Mouse (Mus musculus): ENCODE results near the gene Itpripl2. TPM values are rescaled to one million over a fixed set of nuclear protein-coding genes. Genes with fewer than 3 reads are reported as not detected.

The Itpripl2 gene
- 1.0 and 1.1 TPM in 2 replicates for polyA plus RNA-seq (2014; fragmentation: Nextera tagmentation; extraction: Ambion mirVana)

DNA sequence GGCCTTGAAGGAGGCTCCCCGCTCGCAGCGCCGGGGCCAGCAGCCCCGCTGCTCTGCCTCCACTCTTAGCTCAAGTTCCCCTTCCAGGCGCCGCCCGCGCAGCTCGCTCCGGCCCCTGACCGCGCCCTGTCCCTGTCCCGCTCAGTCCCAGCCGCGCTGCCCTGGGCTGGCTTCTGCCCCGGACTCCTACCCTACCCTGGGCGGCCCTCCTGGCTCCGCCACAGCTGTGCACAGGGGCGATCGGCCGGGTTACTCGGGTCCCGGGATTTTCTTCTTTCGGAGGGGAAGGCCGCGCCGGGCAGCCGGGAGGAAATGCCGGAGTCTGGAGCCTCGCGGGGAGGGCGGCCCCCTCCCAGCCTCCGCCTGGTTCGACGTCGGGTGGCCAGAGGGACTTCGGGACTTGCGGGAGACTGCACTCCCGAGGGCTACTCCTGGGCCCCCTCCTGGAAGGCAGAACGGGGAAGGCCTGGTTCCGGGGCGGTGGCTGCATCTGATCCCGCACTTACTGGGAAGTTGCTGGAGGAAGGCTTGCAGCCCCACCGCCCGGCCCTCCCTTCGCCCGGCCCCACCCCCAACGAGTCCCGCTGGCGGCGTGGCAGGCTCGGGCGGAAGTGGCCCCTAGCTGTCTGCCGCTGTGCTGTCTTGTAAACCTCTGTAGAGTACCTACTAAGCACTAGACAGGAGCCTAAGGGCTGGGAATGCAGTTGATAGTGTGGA is at the start of gene Itpripl2:
Itpripl2 (minus strand) TSS at position 545 of the 717 bp plus-strand sequence.
- under 1% methylated on average over 54 of the region's 55 CpGs for WGBS
- H3K4me3 ChIP-seq (ENCODE audit: low read depth, low read length), result peak within 1 kb of the TSS; percentile 67

GRCm38 (mm10) chr7:118535076-118535475 is 43.3 kb upstream of the Itpripl2 start:
- H3K9me3 ChIP-seq (ENCODE audit: control insufficient read depth, low read length), result no peaks in the 10 kb centered on the region
- H3K4me1 ChIP-seq (replicated peaks; ENCODE audit: control insufficient read depth, insufficient read depth, low read length), result peaks cover 3% of the 10 kb centered on the region
- H3K27ac ChIP-seq (ENCODE audit: low read depth, low read length), result no peak overlapping the region
- H3K9ac ChIP-seq (ENCODE audit: low read depth, low read length), result no peak overlapping the region
- no peaks in the 10 kb centered on the region for H3K27me3 ChIP-seq (replicated peaks; ENCODE audit: control insufficient read depth, insufficient read depth, low read length)
- H3K36me3 ChIP-seq (ENCODE audit: control insufficient read depth, insufficient read depth, low read length), result no peaks in the 10 kb centered on the region
- H3K4me2 ChIP-seq, result no peak overlapping the region
- DNase-seq (ENCODE audit: low spot score), result no peak
- no peak overlapping the region for H3K4me3 ChIP-seq (ENCODE audit: low read depth, low read length)
- WGBS, result 85% methylated on average over 4 of the region's 4 CpGs
- no peak for ATAC-seq (replicated peaks; ENCODE audit: low FRiP score)

More for the DNA sequence above, at the start of gene Itpripl2:
- ATAC-seq (replicated peaks; ENCODE audit: low FRiP score) (peak; percentile 79), DNase-seq (ENCODE audit: low spot score) (peak; percentile 81)
- Histone ChIP-seq H3K27ac (ENCODE audit: low read depth, low read length) (peak within 1 kb of the TSS; percentile 65; the same call in 1 of the 2 replicates), H3K9me3 (ENCODE audit: control insufficient read depth, low read length) (no peaks in the 10 kb centered on the region), H3K4me2 (peak within 1 kb of the TSS; percentile 83), H3K36me3 (ENCODE audit: control insufficient read depth, insufficient read depth, low read length) (no peaks in the 10 kb centered on the region), H3K27me3 (replicated peaks; ENCODE audit: control insufficient read depth, insufficient read depth, low read length) (peaks cover 22% of the 10 kb centered on the region), H3K9ac (ENCODE audit: low read depth, low read length) (peak within 1 kb of the TSS; percentile 76), H3K4me1 (replicated peaks; ENCODE audit: control insufficient read depth, insufficient read depth, low read length) (peaks cover 10% of the 10 kb centered on the region)

DNA sequence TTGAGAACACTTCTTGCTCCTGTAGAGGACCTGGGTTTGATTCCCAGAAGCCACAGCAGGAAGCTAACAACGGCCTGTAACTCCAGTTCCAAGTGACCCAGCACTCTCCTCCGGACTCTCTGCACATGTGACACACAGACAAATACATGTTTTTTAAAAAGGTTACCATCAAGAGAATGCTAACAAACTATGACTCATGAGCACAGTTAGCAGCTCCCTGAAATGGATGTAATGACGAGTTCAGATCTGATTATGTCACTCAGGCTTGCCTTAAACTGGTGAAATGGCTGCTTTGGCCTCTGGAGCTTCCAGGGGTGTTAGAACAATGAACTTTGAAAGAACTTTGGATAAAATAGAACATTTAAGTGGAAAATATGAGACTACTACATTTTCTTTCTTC is 42.6 kb upstream of the Itpripl2 start:
- Histone ChIP-seq H3K4me3 (ENCODE audit: low read depth, low read length) (no peak overlapping the region), H3K27me3 (replicated peaks; ENCODE audit: control insufficient read depth, insufficient read depth, low read length) (no peaks in the 10 kb centered on the region), H3K9ac (ENCODE audit: low read depth, low read length) (no peak overlapping the region), H3K4me1 (replicated peaks; ENCODE audit: control insufficient read depth, insufficient read depth, low read length) (peaks cover 3% of the 10 kb centered on the region), H3K4me2 (no peak overlapping the region), H3K36me3 (ENCODE audit: control insufficient read depth, insufficient read depth, low read length) (no peaks in the 10 kb centered on the region), H3K27ac (ENCODE audit: low read depth, low read length) (no peak overlapping the region), H3K9me3 (ENCODE audit: control insufficient read depth, low read length) (no peaks in the 10 kb centered on the region)
- ATAC-seq (replicated peaks; ENCODE audit: low FRiP score) (no peak), DNase-seq (ENCODE audit: low spot score) (no peak)
- 65% methylated on average over 3 of the region's 3 CpGs for WGBS

DNA sequence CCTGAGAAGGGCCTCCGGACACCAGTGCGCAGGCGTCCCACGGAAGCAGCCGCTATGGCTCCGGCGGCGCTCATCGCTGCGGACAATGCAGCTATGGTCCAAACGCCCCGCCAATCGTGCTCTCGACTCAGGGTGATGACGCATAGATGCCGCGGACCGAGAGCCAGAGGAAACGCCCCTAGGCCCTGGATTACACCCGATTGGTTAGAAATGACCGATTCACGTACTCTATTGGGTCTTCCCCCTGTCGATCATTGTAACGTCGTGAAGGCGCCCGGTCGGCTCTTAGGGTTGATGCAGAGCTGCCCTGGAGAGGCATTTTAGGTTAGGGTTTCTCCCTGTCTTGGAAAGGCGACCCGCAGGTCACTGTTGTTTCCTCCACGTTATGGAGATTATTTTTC is 41.4 kb upstream of the Itpripl2 start, which contains the start of gene Coq7:
Coq7 (minus strand) TSS at position 179 of the 401 bp plus-strand sequence.
- H3K36me3 ChIP-seq (ENCODE audit: control insufficient read depth, insufficient read depth, low read length), result peaks cover 4% of the 10 kb centered on the region; the same call in 1 of the 2 replicates
- peaks cover 3% of the 10 kb centered on the region for H3K4me1 ChIP-seq (replicated peaks; ENCODE audit: control insufficient read depth, insufficient read depth, low read length)
- WGBS, result under 1% methylated on average over 31 of the region's 31 CpGs
- peak within 1 kb of the TSS; percentile 84 for H3K27ac ChIP-seq (ENCODE audit: low read depth, low read length)
- no peaks in the 10 kb centered on the region for H3K9me3 ChIP-seq (ENCODE audit: control insufficient read depth, low read length)
- peak within 1 kb of the TSS; percentile 64 for H3K4me3 ChIP-seq (ENCODE audit: low read depth, low read length)
- ATAC-seq (replicated peaks; ENCODE audit: low FRiP score) (peak; percentile 99), DNase-seq (ENCODE audit: low spot score) (peak; percentile 98)
- peak within 1 kb of the TSS; percentile 79 for H3K4me2 ChIP-seq
- H3K9ac ChIP-seq (ENCODE audit: low read depth, low read length), result peak within 1 kb of the TSS; percentile 70
- H3K27me3 ChIP-seq (replicated peaks; ENCODE audit: control insufficient read depth, insufficient read depth, low read length), result no peaks in the 10 kb centered on the region

DNA sequence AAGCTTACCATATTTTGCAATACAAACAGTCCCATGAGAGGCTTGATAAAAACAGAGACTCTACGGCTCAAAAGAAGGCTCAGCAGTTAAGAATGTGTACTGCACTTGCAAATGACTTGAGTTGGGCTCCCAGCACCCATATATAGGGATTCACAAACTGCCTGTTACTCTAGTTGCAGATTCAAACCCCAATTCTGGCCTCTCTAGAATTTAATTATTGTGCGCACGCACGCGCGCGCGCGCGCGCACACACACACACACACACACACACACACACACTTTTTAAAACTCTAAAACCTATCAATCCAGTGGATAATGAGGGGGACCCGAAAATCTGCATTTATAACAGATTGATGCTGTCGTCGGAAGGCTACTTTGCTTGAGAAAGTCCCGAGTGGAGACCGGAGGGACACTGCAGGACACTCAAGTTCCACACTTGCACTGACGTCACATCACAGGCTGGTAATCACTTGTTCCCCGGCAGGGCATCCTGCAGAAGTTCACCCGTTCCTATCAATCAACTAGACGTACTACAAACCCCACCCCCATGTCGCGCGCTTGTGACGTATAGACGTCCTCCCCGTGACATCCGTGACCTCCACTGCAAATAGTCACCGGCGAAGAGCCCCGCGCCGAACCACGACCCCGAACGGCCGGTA is 40.9 kb upstream of the Itpripl2 start:
- H3K36me3 ChIP-seq (ENCODE audit: control insufficient read depth, insufficient read depth, low read length), result peaks cover 4% of the 10 kb centered on the region; the same call in 1 of the 2 replicates
- H3K27me3 ChIP-seq (replicated peaks; ENCODE audit: control insufficient read depth, insufficient read depth, low read length), result no peaks in the 10 kb centered on the region
- peak overlapping the region; percentile 70 for H3K9ac ChIP-seq (ENCODE audit: low read depth, low read length)
- H3K4me3 ChIP-seq (ENCODE audit: low read depth, low read length), result peak overlapping the region; percentile 64
- H3K27ac ChIP-seq (ENCODE audit: low read depth, low read length), result peak overlapping the region; percentile 84
- ATAC-seq (replicated peaks; ENCODE audit: low FRiP score) (peak; percentile 96), DNase-seq (ENCODE audit: low spot score) (no peak)
- peaks cover 3% of the 10 kb centered on the region for H3K4me1 ChIP-seq (replicated peaks; ENCODE audit: control insufficient read depth, insufficient read depth, low read length)
- peak overlapping the region; percentile 79 for H3K4me2 ChIP-seq
- no peaks in the 10 kb centered on the region for H3K9me3 ChIP-seq (ENCODE audit: control insufficient read depth, low read length)
- WGBS, result under 1% methylated on average over 36 of the region's 36 CpGs

- peaks cover 4% of the 10 kb centered on the region; the same call in 1 of the 2 replicates for H3K36me3 ChIP-seq (ENCODE audit: control insufficient read depth, insufficient read depth, low read length)
Observed at GRCm38 (mm10) chr7:118526967-118527366, 35.2 kb upstream of the Itpripl2 start.

GRCm38 (mm10) chr7:118522077-118522476 is 30.3 kb upstream of the Itpripl2 start:
- no peak overlapping the region for H3K27ac ChIP-seq (ENCODE audit: low read depth, low read length)
- WGBS, result 46% methylated on average over 5 of the region's 5 CpGs
- H3K27me3 ChIP-seq (replicated peaks; ENCODE audit: control insufficient read depth, insufficient read depth, low read length), result no peaks in the 10 kb centered on the region
- no peak overlapping the region for H3K4me2 ChIP-seq
- 0 out of 2 replicates have a peak, but pooled peaks cover 4% of the 10 kb centered on the region for H3K4me1 ChIP-seq (replicated peaks; ENCODE audit: control insufficient read depth, insufficient read depth, low read length)
- no peaks in the 10 kb centered on the region for H3K9me3 ChIP-seq (ENCODE audit: control insufficient read depth, low read length)
- no peak overlapping the region for H3K9ac ChIP-seq (ENCODE audit: low read depth, low read length)
- ATAC-seq (replicated peaks; ENCODE audit: low FRiP score) (no peak), DNase-seq (ENCODE audit: low spot score) (no peak)
- H3K36me3 ChIP-seq (ENCODE audit: control insufficient read depth, insufficient read depth, low read length), result no peaks in the 10 kb centered on the region; the same call in 1 of the 2 replicates
- no peak overlapping the region for H3K4me3 ChIP-seq (ENCODE audit: low read depth, low read length)

More at GRCm38 (mm10) chr7:118526967-118527366, 35.2 kb upstream of the Itpripl2 start:
- Histone ChIP-seq H3K4me3 (ENCODE audit: low read depth, low read length) (no peak overlapping the region), H3K4me1 (replicated peaks; ENCODE audit: control insufficient read depth, insufficient read depth, low read length) (no peaks in the 10 kb centered on the region), H3K27me3 (replicated peaks; ENCODE audit: control insufficient read depth, insufficient read depth, low read length) (no peaks in the 10 kb centered on the region), H3K9me3 (ENCODE audit: control insufficient read depth, low read length) (no peaks in the 10 kb centered on the region), H3K27ac (ENCODE audit: low read depth, low read length) (no peak overlapping the region), H3K9ac (ENCODE audit: low read depth, low read length) (no peak overlapping the region), H3K4me2 (no peak overlapping the region)
- DNase-seq (ENCODE audit: low spot score) (no peak), ATAC-seq (replicated peaks; ENCODE audit: low FRiP score) (no peak)
- 81% methylated on average over 4 of the region's 4 CpGs for WGBS

DNA sequence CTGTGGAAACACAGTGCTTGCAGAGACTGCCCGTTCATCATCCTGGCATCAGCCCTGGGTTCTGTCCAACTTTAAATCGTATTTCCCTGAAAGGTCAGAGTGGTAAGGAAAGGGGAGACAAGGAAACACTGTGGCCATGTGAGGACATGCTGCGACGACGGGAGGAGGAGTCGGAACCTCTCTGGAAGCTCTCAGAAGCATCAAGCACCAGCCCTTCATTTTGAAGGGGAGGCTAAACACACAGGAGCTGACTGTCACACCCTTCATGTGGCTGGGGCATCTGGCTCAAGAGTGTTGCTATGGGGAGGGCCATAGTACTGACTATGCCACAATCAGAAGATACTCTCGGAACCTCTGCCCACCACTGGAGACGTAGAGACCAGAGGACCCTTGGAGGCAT is 27.9 kb upstream of the Itpripl2 start:
- ATAC-seq (replicated peaks; ENCODE audit: low FRiP score), result no peak
- H3K9ac ChIP-seq (ENCODE audit: low read depth, low read length), result no peak overlapping the region
- no peak overlapping the region for H3K4me2 ChIP-seq
- H3K27me3 ChIP-seq (replicated peaks; ENCODE audit: control insufficient read depth, insufficient read depth, low read length), result no peaks in the 10 kb centered on the region
- WGBS, result 81% methylated on average over 8 of the region's 8 CpGs
- no peaks in the 10 kb centered on the region for H3K36me3 ChIP-seq (ENCODE audit: control insufficient read depth, insufficient read depth, low read length)
- 0 out of 2 replicates have a peak, but pooled peaks cover 4% of the 10 kb centered on the region for H3K4me1 ChIP-seq (replicated peaks; ENCODE audit: control insufficient read depth, insufficient read depth, low read length)
- H3K27ac ChIP-seq (ENCODE audit: low read depth, low read length), result no peak overlapping the region
- no peaks in the 10 kb centered on the region for H3K9me3 ChIP-seq (ENCODE audit: control insufficient read depth, low read length)
- H3K4me3 ChIP-seq (ENCODE audit: low read depth, low read length), result no peak overlapping the region
- no peak for DNase-seq (ENCODE audit: low spot score)

Measured in liver, embryonic 11.5 days (tissue).